Mouse (Mus musculus) cerebellum, postnatal 36 days (tissue): ENCODE results near the gene Chrm2.

Experiments used
- DNase-seq, 2 experiments: peaks; one replicate each; pipeline ENCODE4 v3.0.0; 2021 to 2022; ENCODE audit warnings: mixed read lengths in 2 of 2

Chrm2 gene

GRCm38 (mm10) chr6:36517242-36517641 is 129.4 kb downstream of the Chrm2 start:
- no peak for DNase-seq

- DNase-seq: no peak
Measured at GRCm38 (mm10) chr6:36523599-36523998, 135.7 kb downstream of the Chrm2 start.

- DNase-seq: no peak
Measured at GRCm38 (mm10) chr6:36528509-36528908, 140.6 kb downstream of the Chrm2 start.

GRCm38 (mm10) chr6:36541247-36541646 is 153.4 kb downstream of the Chrm2 start:
- no peak for DNase-seq

- no peak for DNase-seq
Measured at GRCm38 (mm10) chr6:36566886-36567285, 179.0 kb downstream of the Chrm2 start.
